In the genomic region with DNA sequence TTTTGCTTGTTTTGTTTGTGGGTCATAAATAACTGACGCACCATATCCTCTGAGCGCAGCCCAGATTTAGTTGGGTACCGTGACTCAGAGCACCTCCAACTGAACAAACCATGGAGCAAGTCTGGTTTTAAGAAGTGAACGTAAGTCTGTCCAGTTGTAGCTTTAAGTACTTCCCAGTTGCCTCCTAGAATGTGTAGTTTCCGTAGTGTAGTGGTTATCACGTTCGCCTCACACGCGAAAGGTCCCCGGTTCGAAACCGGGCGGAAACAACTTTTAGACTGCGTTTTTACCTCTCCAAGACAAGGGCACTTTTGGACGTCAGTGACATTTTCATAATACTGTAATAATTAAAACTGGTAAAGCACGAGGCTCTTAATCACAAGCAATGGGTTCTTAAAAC, we compare ENCODE assay signal across 7 mouse cellular contexts. TPM values are rescaled to one million over a fixed set of nuclear protein-coding genes. Genes with fewer than 3 reads are reported as not detected.
DNase-seq lines count a peak whose midpoint lies in the region; ATAC-seq and TF ChIP-seq lines count a peak whose summit lies in the region.

No protein-coding gene starts in this region.

- peak; percentile 84 for DNase-seq in adrenal gland, postnatal 14 days
- DNase-seq in embryonic facial prominence, embryonic 11.5 days (ENCODE audit: low spot score) = peak; percentile 97
- DNase-seq in heart, adult 11 months = peak; percentile 96
- DNase-seq in kidney, adult 11 months = peak; percentile 80
- DNase-seq in left cerebral cortex, postnatal 4 days = peak; percentile 71
- DNase-seq in midbrain, embryonic 11.5 days (ENCODE audit: low spot score, missing footprints) = peak; percentile 100

- no peaks in the 10 kb centered on the region for H3K4me1 ChIP-seq in embryonic facial prominence, embryonic 11.5 days (ENCODE audit: control insufficient read depth, insufficient read depth, low read length)
- H3K4me1 ChIP-seq in midbrain, embryonic 11.5 days (ENCODE audit: control insufficient read depth, insufficient read depth, low read length) = peaks cover 14% of the 10 kb centered on the region
- peaks cover 14% of the 10 kb centered on the region for H3K4me1 ChIP-seq in small intestine, adult 2 months (ENCODE audit: control insufficient read depth, insufficient read depth, insufficient read length, low read length)

- no peaks in the 10 kb centered on the region for H3K9me3 ChIP-seq in embryonic facial prominence, embryonic 11.5 days (replicated peaks; ENCODE audit: control insufficient read depth, low read length)
- no peaks in the 10 kb centered on the region for H3K9me3 ChIP-seq in midbrain, embryonic 11.5 days (ENCODE audit: control insufficient read depth, low read length)

- H3K36me3 ChIP-seq in embryonic facial prominence, embryonic 11.5 days (replicated peaks; ENCODE audit: control insufficient read depth, insufficient read depth, low read depth, low read length) = no peaks in the 10 kb centered on the region
- no peaks in the 10 kb centered on the region for H3K36me3 ChIP-seq in midbrain, embryonic 11.5 days (ENCODE audit: control insufficient read depth, insufficient read depth, low read length)
- H3K36me3 ChIP-seq in small intestine, adult 2 months (ENCODE audit: control insufficient read depth, insufficient read depth, low read length) = 0 out of 2 replicates have a peak, but pooled peaks cover under 1% of the 10 kb centered on the region

- H3K27me3 ChIP-seq in embryonic facial prominence, embryonic 11.5 days (ENCODE audit: control insufficient read depth, insufficient read depth, low read length) = no peaks in the 10 kb centered on the region
- no peaks in the 10 kb centered on the region for H3K27me3 ChIP-seq in midbrain, embryonic 11.5 days (ENCODE audit: control insufficient read depth, insufficient read depth, low read length)
- no peaks in the 10 kb centered on the region for H3K27me3 ChIP-seq in small intestine, adult 2 months (ENCODE audit: control insufficient read depth, insufficient read depth, low read length)

- H3K9ac ChIP-seq in embryonic facial prominence, embryonic 11.5 days (replicated peaks; ENCODE audit: low read length) = no peak overlapping the region
- H3K9ac ChIP-seq in midbrain, embryonic 11.5 days (ENCODE audit: low read length) = peak overlapping the region; percentile 87; the same call in 1 of the 2 replicates

- no peak for ATAC-seq in embryonic facial prominence, embryonic 11.5 days (replicated peaks; ENCODE audit: insufficient number of reproducible peaks, low FRiP score, low TSS enrichment, low read depth)
- no peak for ATAC-seq in midbrain, embryonic 11.5 days (ENCODE audit: low FRiP score)

- H3K4me3 ChIP-seq in embryonic facial prominence, embryonic 11.5 days (ENCODE audit: low read depth, low read length) = peak overlapping the region; percentile 82
- peak overlapping the region; percentile 81 for H3K4me3 ChIP-seq in midbrain, embryonic 11.5 days (ENCODE audit: low read depth, low read length)
- H3K4me3 ChIP-seq in small intestine, adult 2 months (ENCODE audit: low read depth, low read length) = no peak overlapping the region

- intact Hi-C loops in left cerebral cortex, postnatal 4 days (cut with DNase I) = no loop called here

- TF ChIP-seq POLR2A in small intestine, adult 2 months (IDR thresholded peaks at IDR 0.05; ENCODE audit: low read depth, low read length) = no peak; the same call in 1 of the 2 replicates

- H3K27ac ChIP-seq in embryonic facial prominence, embryonic 11.5 days (replicated peaks; ENCODE audit: low read depth, low read length) = no peak overlapping the region
- no peak overlapping the region for H3K27ac ChIP-seq in midbrain, embryonic 11.5 days (ENCODE audit: low read depth, low read length)
- peak overlapping the region; percentile 6 for H3K27ac ChIP-seq in small intestine, adult 2 months (ENCODE audit: insufficient read depth, low read depth, low read length)

- WGBS in embryonic facial prominence, embryonic 11.5 days = under 1% methylated on average over 16 of the region's 16 CpGs
- WGBS in midbrain, embryonic 11.5 days = under 1% methylated on average over 16 of the region's 16 CpGs
- under 1% methylated on average over 16 of the region's 16 CpGs for WGBS in small intestine, adult 2 months

- H3K4me2 ChIP-seq in embryonic facial prominence, embryonic 11.5 days (ENCODE audit: low read depth, low read length) = peak overlapping the region; percentile 40
- H3K4me2 ChIP-seq in midbrain, embryonic 11.5 days = peak overlapping the region; percentile 81

- TF ChIP-seq CTCF in small intestine, adult 2 months (IDR thresholded peaks at IDR 0.05; ENCODE audit: extremely low read depth, insufficient read length, insufficient replicate concordance, low read depth, low read length) = no peak

RNA-seq across cellular contexts. Expression of gene Trim41, which starts 1.2 kb away (rescaled TPM):
- total RNA-seq in adrenal gland, postnatal 14 days (2021) = 34.6 and 40.5 TPM in 2 replicates
- polyA plus RNA-seq in embryonic facial prominence, embryonic 11.5 days (2014; fragmentation: Nextera tagmentation; extraction: Ambion mirVana) = 3.2 and 3.8 TPM in 2 replicates
- 10 to 100 TPM; 53.6 to 54.3 TPM for total RNA-seq in left cerebral cortex, postnatal 4 days (2021)
- polyA plus RNA-seq in midbrain, embryonic 11.5 days (2014; fragmentation: Nextera tagmentation; extraction: Ambion mirVana) = 3.6 and 3.9 TPM in 2 replicates
- 10.0 and 18.7 TPM in 2 replicates for polyA plus RNA-seq in small intestine, adult 2 months (2012; rRNA removed)

RNA-seq across cellular contexts. Expression of gene Trim7, which starts 7.6 kb away (rescaled TPM):
- total RNA-seq in adrenal gland, postnatal 14 days (2021) = 6.1 and 8.5 TPM in 2 replicates
- 0.27 and 0.33 TPM in 2 replicates for polyA plus RNA-seq in embryonic facial prominence, embryonic 11.5 days (2014; fragmentation: Nextera tagmentation; extraction: Ambion mirVana)
- total RNA-seq in left cerebral cortex, postnatal 4 days (2021) = 10 to 100 TPM in 1 of 2 experiments, 1 to 10 TPM in 1; 9.4 to 12.4 TPM
- 0.40 and 0.73 TPM in 2 replicates for polyA plus RNA-seq in midbrain, embryonic 11.5 days (2014; fragmentation: Nextera tagmentation; extraction: Ambion mirVana)
- 4.9 and 12.6 TPM in 2 replicates for polyA plus RNA-seq in small intestine, adult 2 months (2012; rRNA removed)

RNA-seq across cellular contexts. Expression of gene Gm12184, which starts 8.1 kb away (rescaled TPM):
- 2.3 and 3.5 TPM in 2 replicates for total RNA-seq in adrenal gland, postnatal 14 days (2021)
- 7.7 and 14.0 TPM in 2 replicates for polyA plus RNA-seq in embryonic facial prominence, embryonic 11.5 days (2014; fragmentation: Nextera tagmentation; extraction: Ambion mirVana)
- 1 to 10 TPM in 1 of 2 experiments, under 1 TPM in 1; 0.89 to 2.4 TPM for total RNA-seq in left cerebral cortex, postnatal 4 days (2021)
- polyA plus RNA-seq in midbrain, embryonic 11.5 days (2014; fragmentation: Nextera tagmentation; extraction: Ambion mirVana) = 7.4 and 11.5 TPM in 2 replicates
- 3.3 and 3.9 TPM in 2 replicates for polyA plus RNA-seq in small intestine, adult 2 months (2012; rRNA removed)

RNA-seq across cellular contexts. Expression of gene Rack1, which starts 18.2 kb away (rescaled TPM):
- 735 and 919 TPM in 2 replicates for total RNA-seq in adrenal gland, postnatal 14 days (2021)
- 755 and 775 TPM in 2 replicates for polyA plus RNA-seq in embryonic facial prominence, embryonic 11.5 days (2014; fragmentation: Nextera tagmentation; extraction: Ambion mirVana)
- 100 to 1,000 TPM; 486 to 572 TPM for total RNA-seq in left cerebral cortex, postnatal 4 days (2021)
- 592 and 633 TPM in 2 replicates for polyA plus RNA-seq in midbrain, embryonic 11.5 days (2014; fragmentation: Nextera tagmentation; extraction: Ambion mirVana)
- 1,479 and 1,553 TPM in 2 replicates for polyA plus RNA-seq in small intestine, adult 2 months (2012; rRNA removed)

RNA-seq across cellular contexts. Expression of gene Irgm1, which starts 53.1 kb away (rescaled TPM):
- 15.2 and 19.0 TPM in 2 replicates for total RNA-seq in adrenal gland, postnatal 14 days (2021)
- 2.0 and 2.8 TPM in 2 replicates for polyA plus RNA-seq in embryonic facial prominence, embryonic 11.5 days (2014; fragmentation: Nextera tagmentation; extraction: Ambion mirVana)
- 1 to 10 TPM; 1.4 TPM for total RNA-seq in left cerebral cortex, postnatal 4 days (2021)
- polyA plus RNA-seq in midbrain, embryonic 11.5 days (2014; fragmentation: Nextera tagmentation; extraction: Ambion mirVana) = 2.2 and 2.3 TPM in 2 replicates
- polyA plus RNA-seq in small intestine, adult 2 months (2012; rRNA removed) = 1.8 and 7.4 TPM in 2 replicates
